Mouse (Mus musculus) cerebellum, adult 11 months (tissue): Measurements from ENCODE around the gene Vmn1r210.
"Not testable (repeated sequence)": the region's sequence is repeated elsewhere in the genome, so short reads cannot be mapped to it uniquely, and the experiment has no call there.

Source experiments
- DNase-seq: peaks from one replicate; pipeline ENCODE4 v3.0.0; 2022

The Vmn1r210 gene

DNA sequence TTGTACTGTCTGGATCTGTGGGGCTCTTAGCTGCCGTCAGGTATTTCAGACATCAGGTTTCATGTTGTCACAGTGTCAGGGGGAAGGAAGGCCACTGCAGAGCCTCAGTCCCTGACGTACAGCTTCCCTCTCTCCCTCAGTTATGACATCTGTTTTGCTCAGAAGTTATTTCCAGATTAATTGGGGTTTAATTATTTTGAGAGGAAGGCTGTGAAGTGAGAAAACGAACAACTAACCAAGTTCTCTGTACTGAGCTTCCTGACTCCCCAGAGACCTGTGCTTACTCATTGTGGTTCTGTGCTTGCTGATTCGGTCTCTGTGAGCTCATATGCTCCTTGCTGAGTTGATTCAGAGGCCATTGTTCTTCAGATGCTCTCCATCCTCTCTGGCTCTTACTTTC lies at the start of gene Vmn1r210:
Gene Vmn1r210 (minus strand): TSS at position 101 of the 400 bp plus-strand sequence.
- DNase-seq = no peak

DNA sequence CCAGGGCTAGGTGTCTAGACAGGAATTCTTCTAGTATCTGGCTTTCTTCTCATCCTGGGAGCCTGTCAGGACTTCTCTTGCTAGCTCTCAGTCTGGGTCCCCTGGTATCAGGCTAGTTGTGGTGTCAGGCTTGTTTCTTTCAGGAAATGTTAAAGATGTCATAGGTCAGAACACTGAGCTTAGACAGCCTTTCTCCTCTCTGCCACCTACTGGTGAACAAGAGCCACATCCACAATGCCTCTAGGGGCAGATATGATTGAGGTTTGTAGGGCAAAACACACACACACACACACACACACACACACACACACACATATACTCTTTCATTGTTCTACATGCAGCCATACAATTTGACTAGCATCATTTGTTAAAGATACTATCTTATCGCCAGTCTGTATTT lies 48.1 kb upstream of the Vmn1r210 start:
- no peak for DNase-seq

DNA sequence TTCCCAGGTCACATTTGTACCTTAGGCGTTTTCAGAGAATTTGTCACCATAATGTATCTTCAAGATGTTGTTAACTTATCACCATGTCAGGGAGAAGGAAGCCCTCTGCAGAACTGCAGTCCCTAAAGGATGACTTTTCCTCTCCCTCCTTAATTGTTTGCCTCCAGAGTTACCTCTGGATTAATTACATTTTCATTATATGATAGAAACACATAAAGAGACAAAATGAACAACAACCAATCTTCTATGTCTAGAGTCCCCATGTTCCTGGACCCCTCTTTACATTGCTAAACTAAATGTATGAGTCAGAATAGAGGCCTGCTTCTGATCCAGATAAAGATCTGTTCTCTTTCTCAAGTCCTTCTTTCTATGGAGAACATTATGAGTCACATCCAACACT lies 26.3 kb upstream of the Vmn1r210 start, which contains the start of gene Vmn1r211:
Gene Vmn1r211 (minus strand): TSS at position 101 of the 400 bp plus-strand sequence.
- DNase-seq = no peak

DNA sequence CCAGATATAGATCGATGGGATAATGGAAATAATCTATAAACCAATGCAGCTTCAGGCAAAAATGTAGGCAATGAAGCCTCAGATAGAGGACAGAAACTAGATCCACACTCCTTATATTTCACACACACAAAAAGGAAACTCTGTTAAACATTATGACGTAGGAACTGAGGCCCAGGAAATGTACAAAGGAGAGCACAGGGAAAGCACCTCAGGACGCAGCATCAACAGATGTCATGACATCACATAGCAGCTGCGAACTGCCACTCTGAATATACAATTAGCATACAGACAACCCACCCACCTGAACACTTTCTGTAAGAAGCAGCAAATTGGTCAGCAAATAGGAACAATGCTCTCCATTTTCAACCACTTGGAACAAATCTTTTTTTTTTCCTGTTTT lies 23.6 kb upstream of the Vmn1r210 start:
- no peak for DNase-seq

DNA sequence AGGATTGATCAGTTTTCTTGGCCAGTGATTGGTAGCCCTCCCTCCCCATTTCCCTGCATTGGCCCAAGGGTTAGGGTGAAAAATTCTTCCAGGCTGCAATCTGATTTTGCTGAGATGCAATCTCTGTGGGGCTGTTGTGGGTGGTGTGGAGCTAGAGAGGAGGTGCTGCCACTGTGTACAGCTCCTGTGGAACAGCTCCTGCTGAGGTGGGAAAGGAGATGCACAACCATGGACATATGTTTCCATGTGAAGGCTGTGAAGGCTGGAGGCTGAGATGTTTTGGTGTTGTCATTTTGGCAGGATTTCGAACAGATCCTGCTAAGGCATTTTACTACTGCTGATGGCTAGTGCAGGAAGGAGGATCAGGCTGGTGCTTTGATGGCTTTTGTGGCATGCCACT lies 15.7 kb upstream of the Vmn1r210 start:
- DNase-seq = no peak

DNA sequence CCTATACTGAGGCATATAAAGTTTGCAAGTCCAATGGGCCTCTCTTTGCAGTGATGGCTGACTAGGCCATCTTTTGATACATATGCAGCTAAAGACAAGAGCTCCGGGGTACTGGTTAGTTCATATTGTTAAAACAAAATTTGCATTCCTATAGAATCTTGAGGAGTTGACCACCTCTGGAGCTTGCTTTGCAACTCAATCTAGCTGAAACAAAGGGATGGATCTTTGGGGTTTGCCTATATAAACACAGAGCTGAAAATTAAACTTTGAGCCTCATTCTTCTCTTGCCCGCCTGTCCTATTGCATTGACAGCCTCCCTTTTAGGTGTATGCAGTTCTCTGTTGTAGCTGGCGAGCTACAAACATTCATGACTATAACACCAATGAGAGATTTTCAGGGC lies 13.2 kb upstream of the Vmn1r210 start:
- DNase-seq = not testable (repeated sequence)

DNA sequence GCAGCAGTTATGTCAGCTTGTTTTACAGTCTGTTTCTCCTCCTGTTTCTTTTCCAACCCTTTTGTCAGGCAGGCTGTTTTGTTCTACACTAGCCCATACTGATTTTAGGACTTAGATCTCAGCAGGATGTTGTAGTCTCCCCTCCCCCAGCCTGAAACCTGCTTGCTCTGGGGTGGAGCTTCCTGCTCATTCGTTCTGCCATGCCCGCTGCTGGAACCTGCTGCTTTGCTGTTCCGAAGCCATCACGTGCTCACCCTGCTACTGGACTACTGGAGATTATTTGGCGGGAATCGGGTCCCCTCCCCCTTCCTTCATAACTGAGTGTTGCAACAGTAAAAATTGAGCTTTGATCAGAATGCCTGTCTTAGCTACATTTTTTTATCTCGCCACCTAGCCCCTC lies 1.8 kb downstream of the Vmn1r210 start:
- DNase-seq = not testable (repeated sequence)

DNA sequence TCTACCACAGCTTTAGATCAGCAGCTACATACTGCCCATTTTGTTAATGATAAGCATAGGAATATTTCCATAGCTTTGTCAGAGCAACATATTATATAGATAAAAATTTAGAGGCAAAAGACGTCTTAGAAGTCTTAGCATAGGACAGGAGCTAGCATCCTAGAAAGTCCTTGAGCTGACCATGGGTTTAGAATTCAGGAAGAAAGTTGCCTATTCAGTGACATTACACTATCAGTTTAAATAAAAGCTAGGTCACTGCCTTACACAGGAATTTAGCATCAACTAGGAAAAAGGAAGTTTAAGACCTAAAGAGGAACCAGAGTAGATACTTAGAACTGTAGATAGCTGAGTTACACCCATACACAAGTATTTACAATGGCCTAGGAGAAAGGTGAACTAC lies 9.5 kb downstream of the Vmn1r210 start:
- DNase-seq = not testable (repeated sequence)

DNA sequence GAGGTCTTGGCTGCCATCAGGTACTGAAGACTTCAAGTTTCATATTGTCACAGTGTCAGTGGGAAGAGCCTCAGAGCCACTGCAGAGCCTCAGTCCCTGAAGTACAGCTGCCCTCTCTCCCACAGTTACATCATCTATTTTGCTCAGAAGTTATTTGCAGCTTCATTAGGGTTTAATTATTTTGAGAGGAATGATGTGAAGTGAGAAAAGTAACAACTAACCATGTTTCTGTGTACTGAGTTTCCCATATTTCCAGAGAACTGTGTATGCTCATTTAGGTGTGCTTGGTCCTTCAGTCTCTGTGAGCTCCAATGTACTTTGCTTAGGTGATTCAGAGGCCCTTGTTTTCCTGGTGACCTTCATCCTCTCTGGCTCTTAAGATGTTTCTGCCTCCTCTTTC lies 21.6 kb downstream of the Vmn1r210 start, which contains the start of gene Vmn1r209:
Gene Vmn1r209 (minus strand): TSS at position 101 of the 400 bp plus-strand sequence.
- not testable (repeated sequence) for DNase-seq

DNA sequence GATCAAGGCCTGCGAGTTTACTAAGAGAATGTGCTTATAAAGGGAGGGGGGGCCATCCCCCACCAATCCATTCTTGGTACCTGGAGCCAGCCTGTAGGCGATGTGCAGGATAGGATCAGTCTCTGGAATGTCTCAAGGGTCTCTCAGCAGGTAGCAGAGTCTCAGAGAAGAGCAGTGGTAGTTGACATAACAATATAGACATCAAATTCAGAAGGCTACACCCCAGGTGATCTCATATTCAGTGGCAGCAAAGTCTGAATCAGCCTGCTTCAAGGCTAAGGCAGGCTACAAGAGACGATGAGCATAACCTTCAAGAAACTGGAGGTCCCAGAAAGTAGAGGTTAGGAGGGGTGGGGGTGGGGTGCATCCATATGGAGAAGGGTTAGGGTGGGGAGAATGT lies 43.1 kb downstream of the Vmn1r210 start:
- not testable (repeated sequence) for DNase-seq

DNA sequence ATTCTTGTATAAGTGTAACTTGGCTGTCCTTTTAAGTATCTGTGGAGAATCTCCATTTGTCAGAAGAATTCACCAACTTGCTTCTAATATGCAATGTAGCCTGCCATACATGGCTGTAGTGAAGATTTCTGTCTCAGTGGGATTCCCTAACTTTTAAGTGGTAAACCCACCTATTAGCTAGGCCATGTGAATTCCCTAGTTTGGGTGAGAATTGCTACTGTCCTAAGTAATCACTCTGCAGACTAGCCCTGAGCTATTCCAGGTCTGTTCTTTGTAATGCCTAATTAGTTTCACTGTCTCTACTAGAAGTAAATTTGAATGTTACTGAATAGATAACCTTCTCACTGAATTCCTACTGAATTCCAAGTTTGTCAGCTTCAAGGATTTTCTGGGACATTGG lies 47.0 kb downstream of the Vmn1r210 start:
- not testable (repeated sequence) for DNase-seq

DNA sequence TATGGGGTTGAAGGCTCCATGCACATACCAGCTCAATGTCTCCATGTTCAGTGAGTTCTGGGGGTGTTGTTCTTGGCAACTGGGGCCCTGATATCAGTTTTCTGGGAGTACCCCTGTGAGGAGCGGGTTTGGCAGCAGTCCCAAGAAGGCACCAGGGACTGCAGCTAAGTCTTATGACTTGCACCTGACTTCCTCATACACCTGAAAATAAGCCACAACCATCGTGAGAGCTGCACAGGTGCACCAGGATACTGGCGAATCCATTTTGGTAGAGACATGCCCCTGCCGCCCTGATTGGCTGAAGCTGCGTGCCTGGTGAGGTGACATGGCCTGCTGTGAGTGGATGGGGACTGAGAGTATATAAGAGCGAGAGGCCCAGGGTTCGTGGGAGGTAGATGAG lies 53.8 kb downstream of the Vmn1r210 start, which contains the start of gene Vmn1r208:
Gene Vmn1r208 (minus strand): TSS at position 101 of the 400 bp plus-strand sequence.
- DNase-seq = not testable (repeated sequence)
